In the genomic region with DNA sequence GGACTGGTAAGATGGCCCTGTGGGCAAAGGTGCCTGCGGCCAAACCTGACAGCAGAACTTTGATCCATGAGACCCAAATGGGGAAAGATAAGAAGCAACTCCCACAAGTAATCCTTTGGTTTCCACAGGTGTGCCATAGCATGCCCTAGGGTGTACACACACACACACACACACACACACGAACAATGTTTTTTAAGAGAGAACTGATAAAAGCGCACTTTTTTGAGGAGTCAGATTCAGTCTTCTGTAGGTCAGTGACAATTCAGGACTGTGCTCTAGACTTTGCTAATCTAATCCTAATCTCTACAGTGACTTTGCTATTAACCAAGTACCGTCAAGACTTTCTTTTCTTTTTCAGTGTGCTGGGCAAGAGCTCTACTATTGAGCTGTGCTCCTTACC, we compare ENCODE assay signal across 16 mouse cellular contexts.
"Had no signal": no experiment of that assay in that cellular context is flagged by ENCODE, and none has a peak within 500 bp of the region (broad histone marks: within the 10 kb centered on the region; RNA-seq: fewer than 3 reads in every experiment).

No protein-coding gene starts in this region.

- DNase-seq: retina, postnatal 1 day; right cerebral cortex, adult 18-20 months; right cerebral cortex, postnatal 14 days; right cerebral cortex, postnatal 25 days; right cerebral cortex, postnatal 4 days; spleen, adult 18-20 months; thymus, adult 18-20 months; thymus, adult 2 months; thymus, postnatal 14 days; thymus, postnatal 25 days; thymus, postnatal 36 days; thymus, postnatal 4 days had no signal

- H3K4me3 ChIP-seq: neural tube, embryonic 13.5 days; neural tube, embryonic 15.5 days; stomach, embryonic 15.5 days had no signal

- H3K36me3 ChIP-seq: neural tube, embryonic 13.5 days; neural tube, embryonic 15.5 days; stomach, embryonic 15.5 days had no signal

- H3K27me3 ChIP-seq: neural tube, embryonic 13.5 days; neural tube, embryonic 15.5 days; stomach, embryonic 15.5 days had no signal

- H3K9ac ChIP-seq: neural tube, embryonic 13.5 days; neural tube, embryonic 15.5 days; stomach, embryonic 15.5 days had no signal

- H3K9me3 ChIP-seq: neural tube, embryonic 13.5 days; neural tube, embryonic 15.5 days; stomach, embryonic 15.5 days had no signal

- H3K4me2 ChIP-seq: neural tube, embryonic 13.5 days; neural tube, embryonic 15.5 days; stomach, embryonic 15.5 days had no signal

- H3K4me1 ChIP-seq: neural tube, embryonic 13.5 days; neural tube, embryonic 15.5 days; stomach, embryonic 15.5 days had no signal

- H3K27ac ChIP-seq: neural tube, embryonic 13.5 days; neural tube, embryonic 15.5 days; stomach, embryonic 15.5 days; stomach, postnatal 0 days had no signal
